Comparison of ENCODE assay signal across 9 mouse cellular contexts in genomic region chr3:101295366-101295867, GRCm38 (mm10). TPM values are rescaled to one million over a fixed set of nuclear protein-coding genes. Genes with fewer than 3 reads are reported as not detected.
DNase-seq lines count a peak whose midpoint lies in the region; ATAC-seq and TF ChIP-seq lines count a peak whose summit lies in the region.
"Had no signal": no experiment of that assay in that cellular context is flagged by ENCODE, and none has a peak within 500 bp of the region (broad histone marks: within the 10 kb centered on the region; RNA-seq: fewer than 3 reads in every experiment).

No protein-coding gene starts in this region.

- H3K79me2 ChIP-seq in liver, adult 2 months (ENCODE audit: control insufficient read depth, insufficient read depth, low read length), result no peaks in the 10 kb centered on the region

- no peaks in the 10 kb centered on the region for H3K27me3 ChIP-seq in heart, embryonic 13.5 days (replicated peaks)
- H3K27me3 ChIP-seq in kidney, embryonic 16.5 days (ENCODE audit: insufficient read depth, low read length), result no peaks in the 10 kb centered on the region
- H3K27me3 ChIP-seq in liver, adult 2 months (ENCODE audit: control insufficient read depth, insufficient read depth, low read length), result no peaks in the 10 kb centered on the region
- H3K27me3 ChIP-seq in stomach, embryonic 16.5 days (ENCODE audit: control insufficient read depth, insufficient read depth, low read length), result no peaks in the 10 kb centered on the region
- H3K27me3 ChIP-seq: embryonic facial prominence, embryonic 12.5 days had no signal

- TF ChIP-seq POLR2A in liver, adult 2 months (IDR thresholded peaks at IDR 0.05; ENCODE audit: extremely low read depth, insufficient read depth, low read length), result no peak

- peak overlapping the region; percentile 54; the same call in 1 of the 2 replicates for H3K27ac ChIP-seq in heart, embryonic 13.5 days (replicated peaks)
- H3K27ac ChIP-seq in kidney, embryonic 16.5 days (ENCODE audit: low read length), result no peak overlapping the region
- H3K27ac ChIP-seq in liver, adult 2 months (replicated peaks; ENCODE audit: insufficient read depth, low read depth, low read length), result no peak overlapping the region
- peak overlapping the region; percentile 10; the same call in 1 of the 2 replicates for H3K27ac ChIP-seq in stomach, embryonic 16.5 days (ENCODE audit: low read length)
- H3K27ac ChIP-seq: embryonic facial prominence, embryonic 12.5 days had no signal

- no peak overlapping the region for H3K9ac ChIP-seq in heart, embryonic 13.5 days
- no peak overlapping the region for H3K9ac ChIP-seq in kidney, embryonic 16.5 days (replicated peaks; ENCODE audit: low read length)
- H3K9ac ChIP-seq in liver, adult 2 months (ENCODE audit: low read depth, low read length), result no peak overlapping the region
- no peak overlapping the region for H3K9ac ChIP-seq in stomach, embryonic 16.5 days (ENCODE audit: low read length)
- H3K9ac ChIP-seq: embryonic facial prominence, embryonic 12.5 days had no signal

- no peaks in the 10 kb centered on the region for H3K9me3 ChIP-seq in heart, embryonic 13.5 days
- no peaks in the 10 kb centered on the region for H3K9me3 ChIP-seq in kidney, embryonic 16.5 days (ENCODE audit: low read length)
- no peaks in the 10 kb centered on the region for H3K9me3 ChIP-seq in stomach, embryonic 16.5 days (replicated peaks; ENCODE audit: control insufficient read depth, low read length)
- H3K9me3 ChIP-seq: embryonic facial prominence, embryonic 12.5 days had no signal

- H3K4me3 ChIP-seq in heart, embryonic 13.5 days, result no peak overlapping the region
- H3K4me3 ChIP-seq in kidney, embryonic 16.5 days (ENCODE audit: low read length), result no peak overlapping the region
- no peak overlapping the region for H3K4me3 ChIP-seq in liver, adult 2 months (ENCODE audit: insufficient read depth, low read depth, low read length)
- H3K4me3 ChIP-seq in stomach, embryonic 16.5 days (replicated peaks; ENCODE audit: low read length), result no peak overlapping the region
- H3K4me3 ChIP-seq: embryonic facial prominence, embryonic 12.5 days had no signal

- TF ChIP-seq CTCF in liver, adult 2 months (IDR thresholded peaks at IDR 0.05; ENCODE audit: low read depth, low read length), result peak; percentile 92

- WGBS in heart, embryonic 13.5 days, result 8% methylated on average over 11 of the region's 11 CpGs
- 3% methylated on average over 11 of the region's 11 CpGs for WGBS in kidney, embryonic 16.5 days
- WGBS in liver, adult 2 months, result 4% methylated on average over 11 of the region's 11 CpGs
- 4% methylated on average over 11 of the region's 11 CpGs for WGBS in stomach, embryonic 16.5 days

- peak; percentile 93 to 94 for DNase-seq in B cell, adult 2 months
- peak; percentile 91 for DNase-seq in adrenal gland, postnatal 36 days
- DNase-seq in fibroblast of lung, adult 2 months (ENCODE audit: low read depth), result peak; percentile 88
- DNase-seq in liver, adult 2 months (ENCODE audit: extremely low read depth, low read depth, low spot score), result peak; percentile 55
- peak; percentile 93 for DNase-seq in neural tube, embryonic 10.5 days (ENCODE audit: extremely low spot score, low spot score)

- peaks cover 15% of the 10 kb centered on the region for H3K4me1 ChIP-seq in heart, embryonic 13.5 days
- no peaks in the 10 kb centered on the region for H3K4me1 ChIP-seq in kidney, embryonic 16.5 days (ENCODE audit: insufficient read depth, low read length)
- no peaks in the 10 kb centered on the region for H3K4me1 ChIP-seq in liver, adult 2 months (ENCODE audit: control insufficient read depth, insufficient read depth, low read length)
- H3K4me1 ChIP-seq in stomach, embryonic 16.5 days (ENCODE audit: control insufficient read depth, insufficient read depth, low read length), result peaks cover 5% of the 10 kb centered on the region; the same call in 1 of the 2 replicates

- ATAC-seq in heart, embryonic 13.5 days (ENCODE audit: extremely low read depth, insufficient number of reproducible peaks, low FRiP score, low TSS enrichment), result no peak
- peak; percentile 72; the same call in 1 of the 2 replicates for ATAC-seq in kidney, embryonic 16.5 days (ENCODE audit: low FRiP score, low TSS enrichment)
- no peak for ATAC-seq in stomach, embryonic 16.5 days (ENCODE audit: insufficient read depth, low FRiP score)

- peak overlapping the region; percentile 43 for H3K4me2 ChIP-seq in heart, embryonic 13.5 days
- no peak overlapping the region for H3K4me2 ChIP-seq in kidney, embryonic 16.5 days (replicated peaks; ENCODE audit: low read depth, low read length)
- H3K4me2 ChIP-seq in stomach, embryonic 16.5 days (ENCODE audit: low read depth, low read length), result no peak overlapping the region
- H3K4me2 ChIP-seq: embryonic facial prominence, embryonic 12.5 days had no signal

- no peaks in the 10 kb centered on the region for H3K36me3 ChIP-seq in heart, embryonic 13.5 days
- no peaks in the 10 kb centered on the region for H3K36me3 ChIP-seq in kidney, embryonic 16.5 days (ENCODE audit: insufficient read depth, low read length)
- no peaks in the 10 kb centered on the region for H3K36me3 ChIP-seq in liver, adult 2 months (ENCODE audit: control insufficient read depth, insufficient read depth, low read length)
- no peaks in the 10 kb centered on the region for H3K36me3 ChIP-seq in stomach, embryonic 16.5 days (ENCODE audit: control insufficient read depth, insufficient read depth, low read length)
- H3K36me3 ChIP-seq: embryonic facial prominence, embryonic 12.5 days had no signal

RNA-seq across cellular contexts. Expression of gene Cd2, which starts 7.7 kb away (rescaled TPM):
- total RNA-seq in adrenal gland, postnatal 36 days (2021), result under 1 TPM; 0.53 to 0.63 TPM
- 0.18 TPM in 1 of 2 replicates, not detected in the other for polyA plus RNA-seq in heart, embryonic 13.5 days (2015; fragmentation: Nextera tagmentation; extraction: Ambion mirVana)
- 0.22 TPM in 1 of 2 replicates, not detected in the other for polyA plus RNA-seq in kidney, embryonic 16.5 days (2015; fragmentation: Nextera tagmentation; extraction: Ambion mirVana)
- total RNA-seq in liver, adult 2 months (2014; rRNA removed), result 0.87 and 1.0 TPM in 2 replicates
- 0.33 and 0.45 TPM in 2 replicates for polyA plus RNA-seq in liver, adult 2 months (2012; rRNA removed)
- 0.34 TPM in 1 of 2 replicates, not detected in the other for polyA plus RNA-seq in stomach, embryonic 16.5 days (2015; fragmentation: Nextera tagmentation; extraction: Ambion mirVana)
- polyA plus RNA-seq: embryonic facial prominence, embryonic 12.5 days had no signal

Comparison
In these comparisons a context has a peak if more than half of its experiments do, and no peak if none do; other contexts are left out.
1. H3K27ac ChIP-seq: peak in heart, embryonic 13.5 days (single experiment) and stomach, embryonic 16.5 days (single experiment); none in kidney, embryonic 16.5 days (single experiment) and liver, adult 2 months (single experiment).
2. Peak in every context shown above with its lines, with median percentiles within 50 percentile points of each other: DNase-seq.